Mouse (Mus musculus): Measurements from ENCODE around the gene Leo1. TPM values are rescaled to one million over a fixed set of nuclear protein-coding genes. Genes with fewer than 3 reads are reported as not detected.

The Leo1 gene
- total and polyA plus RNA-seq, 2 experiments, result 2.1 to 6.3 TPM

GRCm38 (mm10) chr9:75414204-75414603 is 27.1 kb upstream of the Leo1 start:
- H3K4me1 ChIP-seq (ENCODE audit: control insufficient read depth, insufficient read depth, low read length), result no peaks in the 10 kb centered on the region; the same call in 1 of the 2 replicates
- TF ChIP-seq CTCF (IDR thresholded peaks at IDR 0.05; ENCODE audit: low read depth, low read length), result no peak
- TF ChIP-seq POLR2A (IDR thresholded peaks at IDR 0.05; ENCODE audit: extremely low read depth, insufficient read depth, low read length), result no peak
- H3K36me3 ChIP-seq (ENCODE audit: control insufficient read depth, insufficient read depth, low read length), result no peaks in the 10 kb centered on the region
- no peak overlapping the region for H3K4me3 ChIP-seq (ENCODE audit: insufficient read depth, low read depth, low read length)
- no peaks in the 10 kb centered on the region for H3K27me3 ChIP-seq (ENCODE audit: control insufficient read depth, insufficient read depth, low read length)
- no peak overlapping the region for H3K27ac ChIP-seq (replicated peaks; ENCODE audit: insufficient read depth, low read depth, low read length)
- WGBS, result 52% methylated on average over 5 of the region's 5 CpGs
- no peaks in the 10 kb centered on the region for H3K79me2 ChIP-seq (ENCODE audit: control insufficient read depth, insufficient read depth, low read length)
- no peak for DNase-seq (ENCODE audit: extremely low read depth, low read depth, low spot score)
- no peak overlapping the region for H3K9ac ChIP-seq (ENCODE audit: low read depth, low read length)

DNA sequence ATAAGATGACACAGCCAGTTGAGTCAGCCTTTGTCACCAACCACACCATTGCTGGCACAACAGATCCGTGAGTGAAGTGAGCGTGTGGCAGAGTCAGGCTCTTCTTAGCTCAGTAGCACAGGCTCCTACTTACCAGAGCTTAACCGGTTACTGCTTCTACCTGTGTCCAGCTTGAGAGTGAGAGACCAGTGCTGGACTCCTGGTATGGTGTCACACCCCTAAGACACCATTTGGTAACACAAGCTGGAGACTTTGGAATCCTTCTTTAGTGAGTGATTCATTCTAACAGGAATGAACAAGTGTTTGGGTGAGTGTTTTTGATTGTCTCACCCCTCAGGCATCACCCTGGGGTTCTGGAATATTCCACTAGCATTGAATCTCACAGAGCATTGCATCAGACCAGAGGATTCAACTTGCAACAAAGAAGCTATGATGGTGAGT is 19.1 kb upstream of the Leo1 start:
- TF ChIP-seq POLR2A (IDR thresholded peaks at IDR 0.05; ENCODE audit: extremely low read depth, insufficient read depth, low read length) (no peak), CTCF (IDR thresholded peaks at IDR 0.05; ENCODE audit: low read depth, low read length) (no peak)
- no peaks in the 10 kb centered on the region for H3K4me1 ChIP-seq (ENCODE audit: control insufficient read depth, insufficient read depth, low read length)
- WGBS, result 97% methylated on average over 3 of the region's 3 CpGs

GRCm38 (mm10) chr9:75423683-75424082 is 17.6 kb upstream of the Leo1 start:
- TF ChIP-seq POLR2A (IDR thresholded peaks at IDR 0.05; ENCODE audit: extremely low read depth, insufficient read depth, low read length), result no peak
- no peak for TF ChIP-seq CTCF (IDR thresholded peaks at IDR 0.05; ENCODE audit: low read depth, low read length)
- Histone ChIP-seq H3K27ac (replicated peaks; ENCODE audit: insufficient read depth, low read depth, low read length) (no peak overlapping the region), H3K4me1 (ENCODE audit: control insufficient read depth, insufficient read depth, low read length) (no peaks in the 10 kb centered on the region), H3K36me3 (ENCODE audit: control insufficient read depth, insufficient read depth, low read length) (no peaks in the 10 kb centered on the region), H3K4me3 (ENCODE audit: insufficient read depth, low read depth, low read length) (no peak overlapping the region), H3K9ac (ENCODE audit: low read depth, low read length) (no peak overlapping the region), H3K79me2 (ENCODE audit: control insufficient read depth, insufficient read depth, low read length) (no peaks in the 10 kb centered on the region), H3K27me3 (ENCODE audit: control insufficient read depth, insufficient read depth, low read length) (no peaks in the 10 kb centered on the region)
- no peak for DNase-seq (ENCODE audit: extremely low read depth, low read depth, low spot score)
- 81% methylated on average over 5 of the region's 5 CpGs for WGBS

More for the DNA sequence above, 19.1 kb upstream of the Leo1 start:
- no peak for DNase-seq (ENCODE audit: extremely low read depth, low read depth, low spot score)
- H3K79me2 ChIP-seq (ENCODE audit: control insufficient read depth, insufficient read depth, low read length), result no peaks in the 10 kb centered on the region
- no peaks in the 10 kb centered on the region for H3K27me3 ChIP-seq (ENCODE audit: control insufficient read depth, insufficient read depth, low read length)
- no peak overlapping the region for H3K9ac ChIP-seq (ENCODE audit: low read depth, low read length)
- no peaks in the 10 kb centered on the region for H3K36me3 ChIP-seq (ENCODE audit: control insufficient read depth, insufficient read depth, low read length)
- no peak overlapping the region for H3K27ac ChIP-seq (replicated peaks; ENCODE audit: insufficient read depth, low read depth, low read length)
- no peak overlapping the region for H3K4me3 ChIP-seq (ENCODE audit: insufficient read depth, low read depth, low read length)

- Histone ChIP-seq H3K36me3 (ENCODE audit: control insufficient read depth, insufficient read depth, low read length) (no peaks in the 10 kb centered on the region), H3K4me1 (ENCODE audit: control insufficient read depth, insufficient read depth, low read length) (no peaks in the 10 kb centered on the region), H3K79me2 (ENCODE audit: control insufficient read depth, insufficient read depth, low read length) (no peaks in the 10 kb centered on the region), H3K27me3 (ENCODE audit: control insufficient read depth, insufficient read depth, low read length) (no peaks in the 10 kb centered on the region), H3K9ac (ENCODE audit: low read depth, low read length) (no peak overlapping the region), H3K27ac (replicated peaks; ENCODE audit: insufficient read depth, low read depth, low read length) (no peak overlapping the region), H3K4me3 (ENCODE audit: insufficient read depth, low read depth, low read length) (no peak overlapping the region)
- no peak for TF ChIP-seq CTCF (IDR thresholded peaks at IDR 0.05; ENCODE audit: low read depth, low read length)
- no peak for TF ChIP-seq POLR2A (IDR thresholded peaks at IDR 0.05; ENCODE audit: extremely low read depth, insufficient read depth, low read length)
- no peak for DNase-seq (ENCODE audit: extremely low read depth, low read depth, low spot score)
- WGBS, result 82% methylated on average over 6 of the region's 6 CpGs
These were observed 16.8 kb upstream of the Leo1 start for GRCm38 (mm10) chr9:75424358-75425150.

- H3K9ac ChIP-seq (ENCODE audit: low read depth, low read length), result no peak overlapping the region
- TF ChIP-seq CTCF (IDR thresholded peaks at IDR 0.05; ENCODE audit: low read depth, low read length) (no peak), POLR2A (IDR thresholded peaks at IDR 0.05; ENCODE audit: extremely low read depth, insufficient read depth, low read length) (no peak)
- no peaks in the 10 kb centered on the region for H3K4me1 ChIP-seq (ENCODE audit: control insufficient read depth, insufficient read depth, low read length)
- H3K79me2 ChIP-seq (ENCODE audit: control insufficient read depth, insufficient read depth, low read length), result no peaks in the 10 kb centered on the region
- 66% methylated on average over 7 of the region's 7 CpGs for WGBS
- H3K27me3 ChIP-seq (ENCODE audit: control insufficient read depth, insufficient read depth, low read length), result no peaks in the 10 kb centered on the region
- H3K4me3 ChIP-seq (ENCODE audit: insufficient read depth, low read depth, low read length), result no peak overlapping the region
- H3K36me3 ChIP-seq (ENCODE audit: control insufficient read depth, insufficient read depth, low read length), result no peaks in the 10 kb centered on the region
- DNase-seq (ENCODE audit: extremely low read depth, low read depth, low spot score), result no peak
- no peak overlapping the region for H3K27ac ChIP-seq (replicated peaks; ENCODE audit: insufficient read depth, low read depth, low read length)
These were observed 15.4 kb upstream of the Leo1 start for GRCm38 (mm10) chr9:75425796-75426391.

All from liver, adult 2 months (tissue).